Mouse (Mus musculus) leukemia stem cell, adult 10-12 weeks (primary cell): Measurements from ENCODE around the gene Ano7. TPM values are rescaled to one million over a fixed set of nuclear protein-coding genes. Genes with fewer than 3 reads are reported as not detected.

Source experiments
- polyA plus RNA-seq: library from polyadenylated mRNA; stranded (reverse); fragments of >175 nt; gene quantifications from 2 replicates; pipeline ENCODE4 v1.2.3, GENCODE M21; 2012; ENCODE audit warnings: low replicate concordance

The Ano7 gene
- not detected in 2 replicates for polyA plus RNA-seq

DNA sequence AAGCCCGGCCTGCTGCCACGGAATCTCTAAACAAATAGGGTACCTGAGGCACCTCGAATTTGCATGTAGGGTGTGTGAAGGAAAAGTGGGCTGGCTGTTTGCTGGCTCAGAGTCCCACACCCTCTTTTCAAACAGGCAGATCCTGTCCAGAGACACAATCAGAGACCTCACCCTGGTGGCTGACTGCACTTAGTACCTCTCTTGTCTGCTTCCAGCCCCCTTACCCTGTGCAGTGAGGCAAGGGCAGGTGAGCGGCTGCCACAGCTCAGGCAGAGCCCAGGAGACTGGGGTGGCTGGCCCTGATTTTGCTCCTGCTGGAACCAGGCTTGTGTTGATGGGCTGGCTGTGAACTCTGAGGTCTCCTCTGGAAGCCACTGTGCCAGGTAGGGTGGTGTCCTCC, at the start of gene Ano7:
Gene Ano7 (plus strand): TSS at position 266 of the 400 bp plus-strand sequence.

DNA sequence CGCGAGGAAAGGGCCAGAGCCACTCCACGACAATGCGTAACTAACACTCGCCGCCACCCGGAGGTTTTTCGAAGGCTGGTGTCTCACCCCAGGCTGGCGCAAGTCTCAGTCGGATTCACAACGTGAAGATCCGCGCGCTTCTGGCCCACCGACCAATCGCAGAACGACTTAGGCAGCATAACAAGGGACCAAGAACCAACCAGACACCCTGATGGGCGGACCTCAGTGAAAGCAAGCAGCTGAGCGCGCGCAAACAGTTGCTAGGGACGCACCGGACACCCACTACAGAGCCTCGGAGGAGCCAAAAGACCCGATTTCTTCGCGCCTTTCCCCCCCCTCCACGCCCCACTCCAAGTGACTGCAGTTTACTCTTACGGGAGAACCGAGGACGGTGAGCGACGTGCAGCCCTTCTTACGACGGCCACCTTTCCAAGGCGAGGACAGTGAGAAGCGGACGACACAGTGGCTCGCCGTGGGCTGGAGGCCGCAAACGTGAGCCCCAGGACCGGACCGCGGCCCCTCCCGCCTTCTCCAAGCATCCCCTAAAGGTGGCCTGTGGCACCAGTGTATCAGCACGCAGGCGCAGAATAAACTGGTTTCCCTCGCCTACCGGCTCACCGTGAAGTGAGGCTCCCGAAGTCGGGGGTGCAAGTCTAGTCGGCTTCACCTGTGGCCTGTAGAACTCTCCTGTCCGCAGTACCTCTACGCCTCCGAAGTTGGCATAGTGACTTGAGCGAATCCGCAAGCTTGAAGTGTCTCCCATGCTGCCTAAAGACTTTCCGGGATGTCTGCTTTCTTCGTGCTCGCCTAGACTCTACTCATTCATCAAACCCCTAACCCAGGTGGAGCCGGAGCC, 30.9 kb upstream of the Ano7 start, which contains the start of the genes Ppp1r7 and Pask:
Gene Ppp1r7 (plus strand): TSS at position 207 of the 856 bp plus-strand sequence.
Gene Pask (minus strand): TSS at position 835 of the 856 bp plus-strand sequence.

Other genes with a start within 250 kb of the Ano7 start
- not detected in 2 replicates for gene Agxt, start 238.7 kb upstream of the Ano7 start, polyA plus RNA-seq
- gene 2310007B03Rik, start 213.0 kb upstream of the Ano7 start, polyA plus RNA-seq = 0.07 TPM in 1 of 2 replicates, not detected in the other
- gene Crocc2, start 205.2 kb upstream of the Ano7 start, polyA plus RNA-seq = not detected in 2 replicates
- gene Sned1, start 138.1 kb upstream of the Ano7 start, polyA plus RNA-seq = 0.12 and 0.56 TPM in 2 replicates
- gene Mterf4, start 68.0 kb upstream of the Ano7 start, polyA plus RNA-seq = 1.8 and 5.3 TPM in 2 replicates
- gene Ppp1r7, start 31.1 kb upstream of the Ano7 start, polyA plus RNA-seq = 0.92 and 7.7 TPM in 2 replicates
- 1.8 and 6.4 TPM in 2 replicates for gene Pask, start 30.4 kb upstream of the Ano7 start, polyA plus RNA-seq
- 15.3 and 48.8 TPM in 2 replicates for gene Hdlbp, start 104.9 kb downstream of the Ano7 start, polyA plus RNA-seq
- gene Farp2, start 138.1 kb downstream of the Ano7 start, polyA plus RNA-seq = 0.42 and 1.0 TPM in 2 replicates